Mouse (Mus musculus) forebrain, embryonic 10.5 days (tissue): ENCODE data around the gene Btbd9. TPM values are rescaled to one million over a fixed set of nuclear protein-coding genes. Genes with fewer than 3 reads are reported as not detected.
A peak's percentile ranks its signal among the peaks of the same experiment; 100 is the strongest.

Experiments used
- DNase-seq: peaks from one replicate; pipeline ENCODE4 v3.0.0-alpha.2; 2017; ENCODE audit warnings: low spot score; ENCODE audit errors: extremely low spot score
- H3K27ac ChIP-seq: fragments of 300-500 bp; sonication (generic); 2 replicates; pipeline ENCODE4 v1.5.1; 2016; ENCODE audit warnings: mild to moderate bottlenecking
- H3K27me3 ChIP-seq: fragments of 300-500 bp; sonication (generic); 2 replicates; pipeline ENCODE4 v1.6.1; 2016; ENCODE audit warnings: mild to moderate bottlenecking; ENCODE audit not compliant: poor library complexity, severe bottlenecking
- H3K36me3 ChIP-seq: fragments of 300-500 bp; sonication (generic); replicated peaks from 2 replicates; pipeline ENCODE4 v1.6.1; 2016; ENCODE audit warnings: mild to moderate bottlenecking, moderate library complexity
- H3K4me1 ChIP-seq: fragments of 300-500 bp; sonication (generic); 2 replicates; pipeline ENCODE4 v1.6.1; 2016
- H3K4me3 ChIP-seq: fragments of 300-500 bp; sonication (generic); 2 replicates; pipeline ENCODE4 v1.5.1; 2016; ENCODE audit warnings: mild to moderate bottlenecking, moderate library complexity
- H3K9me3 ChIP-seq: fragments of 300-500 bp; sonication (generic); 2 replicates; pipeline ENCODE4 v1.6.1; 2016; ENCODE audit warnings: mild to moderate bottlenecking, moderate library complexity
- WGBS: fragments of 180-500 bp; shearing (Covaris S2); methylation state at CpG from one replicate; pipeline ENCODE4 v1.1.7; 2016; 5-methylcytosine and 5-hydroxymethylcytosine counted together
- polyA plus RNA-seq: library from polyadenylated mRNA; unstranded; fragments of >200 nt; fragmentation: Nextera tagmentation; extraction: Ambion mirVana; gene quantifications from 2 replicates; pipeline ENCODE4 v1.2.1, GENCODE M21; 2016

The Btbd9 gene
- polyA plus RNA-seq, 1 experiment from 2014 or later: 57.8 TPM

- Histone ChIP-seq H3K27ac (no peak overlapping the region), H3K4me3 (no peak overlapping the region), H3K4me1 (peaks cover 71% of the 10 kb centered on the region), H3K36me3 (peaks cover 47% of the 10 kb centered on the region), H3K27me3 (peaks cover 9% of the 10 kb centered on the region; the same call in 1 of the 2 replicates), H3K9me3 (no peaks in the 10 kb centered on the region)
- no peak for DNase-seq
- WGBS: 86% methylated on average over 11 of the region's 11 CpGs
Measured at GRCm38 (mm10) chr17:30194629-30195445, 381.5 kb downstream of the Btbd9 start.

DNA sequence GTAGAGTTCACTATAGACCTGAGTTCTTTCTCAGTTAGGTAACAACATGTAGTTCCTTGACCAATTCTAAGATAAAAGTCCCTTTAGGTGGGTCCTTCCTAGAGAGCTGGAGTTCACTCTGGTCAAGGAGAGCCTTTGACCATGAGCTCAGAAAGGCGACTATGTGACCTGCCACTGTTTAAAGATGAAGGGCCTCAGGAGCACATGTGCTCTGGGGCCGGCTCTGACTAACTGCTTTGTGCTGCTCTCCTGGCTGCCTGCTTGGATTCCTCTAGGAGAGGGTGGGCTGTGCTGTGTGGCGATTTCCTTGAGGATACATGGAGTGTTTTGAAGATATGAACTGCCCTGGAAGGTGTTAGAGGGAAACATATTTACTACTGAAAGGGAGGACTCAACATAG lies 382.2 kb downstream of the Btbd9 start:
- Histone ChIP-seq H3K4me3 (no peak overlapping the region), H3K27ac (no peak overlapping the region), H3K9me3 (no peaks in the 10 kb centered on the region), H3K27me3 (peaks cover 9% of the 10 kb centered on the region; the same call in 1 of the 2 replicates), H3K36me3 (peaks cover 47% of the 10 kb centered on the region), H3K4me1 (peaks cover 74% of the 10 kb centered on the region)
- WGBS: 80% methylated on average over 3 of the region's 3 CpGs
- DNase-seq: no peak

GRCm38 (mm10) chr17:30193615-30194014 lies 382.7 kb downstream of the Btbd9 start:
- Histone ChIP-seq H3K4me3 (no peak overlapping the region), H3K36me3 (peaks cover 47% of the 10 kb centered on the region), H3K9me3 (no peaks in the 10 kb centered on the region), H3K27ac (no peak overlapping the region), H3K4me1 (peaks cover 74% of the 10 kb centered on the region), H3K27me3 (peaks cover 9% of the 10 kb centered on the region; the same call in 1 of the 2 replicates)
- DNase-seq: no peak
- 85% methylated on average over 2 of the region's 2 CpGs for WGBS

DNA sequence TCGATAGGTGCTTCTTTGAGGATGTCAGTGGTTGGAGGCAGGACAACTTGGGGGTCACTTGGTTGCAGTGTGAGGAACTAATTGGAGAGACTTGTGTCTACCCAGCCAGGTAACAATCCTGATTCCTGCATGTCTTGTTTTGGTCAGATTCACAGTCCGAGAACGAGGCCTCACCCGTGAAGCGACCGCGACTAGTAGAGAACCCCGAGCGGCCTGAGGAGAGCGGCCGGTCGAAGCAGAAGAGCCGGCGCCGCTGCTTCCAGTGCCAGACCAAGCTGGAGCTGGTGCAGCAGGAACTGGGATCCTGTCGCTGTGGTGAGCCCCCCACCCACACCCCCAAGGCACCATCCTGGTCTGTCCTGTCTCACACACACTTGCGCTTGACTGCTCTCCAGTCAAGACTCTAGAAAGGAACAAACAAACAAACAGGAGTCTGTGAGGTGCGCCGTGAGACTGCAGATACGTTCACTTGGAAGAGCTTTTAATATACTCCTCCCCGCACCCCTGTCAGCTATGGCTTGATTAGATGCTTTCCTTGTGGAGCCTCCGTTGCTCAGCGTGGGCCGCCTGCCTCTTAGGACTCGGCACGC lies 383.8 kb downstream of the Btbd9 start:
- WGBS: 94% methylated on average over 26 of the region's 26 CpGs
- no peak overlapping the region for H3K27ac ChIP-seq
- peaks cover 9% of the 10 kb centered on the region; the same call in 1 of the 2 replicates for H3K27me3 ChIP-seq
- no peaks in the 10 kb centered on the region for H3K9me3 ChIP-seq
- DNase-seq: no peak
- peaks cover 39% of the 10 kb centered on the region for H3K36me3 ChIP-seq
- peaks cover 77% of the 10 kb centered on the region for H3K4me1 ChIP-seq
- no peak overlapping the region for H3K4me3 ChIP-seq

GRCm38 (mm10) chr17:30191097-30191640 lies 385.1 kb downstream of the Btbd9 start:
- Histone ChIP-seq H3K27me3 (peaks cover 9% of the 10 kb centered on the region; the same call in 1 of the 2 replicates), H3K9me3 (no peaks in the 10 kb centered on the region), H3K4me1 (peaks cover 73% of the 10 kb centered on the region), H3K36me3 (peaks cover 37% of the 10 kb centered on the region), H3K4me3 (no peak overlapping the region), H3K27ac (no peak overlapping the region)
- no peak for DNase-seq
- WGBS: 81% methylated on average over 11 of the region's 11 CpGs

DNA sequence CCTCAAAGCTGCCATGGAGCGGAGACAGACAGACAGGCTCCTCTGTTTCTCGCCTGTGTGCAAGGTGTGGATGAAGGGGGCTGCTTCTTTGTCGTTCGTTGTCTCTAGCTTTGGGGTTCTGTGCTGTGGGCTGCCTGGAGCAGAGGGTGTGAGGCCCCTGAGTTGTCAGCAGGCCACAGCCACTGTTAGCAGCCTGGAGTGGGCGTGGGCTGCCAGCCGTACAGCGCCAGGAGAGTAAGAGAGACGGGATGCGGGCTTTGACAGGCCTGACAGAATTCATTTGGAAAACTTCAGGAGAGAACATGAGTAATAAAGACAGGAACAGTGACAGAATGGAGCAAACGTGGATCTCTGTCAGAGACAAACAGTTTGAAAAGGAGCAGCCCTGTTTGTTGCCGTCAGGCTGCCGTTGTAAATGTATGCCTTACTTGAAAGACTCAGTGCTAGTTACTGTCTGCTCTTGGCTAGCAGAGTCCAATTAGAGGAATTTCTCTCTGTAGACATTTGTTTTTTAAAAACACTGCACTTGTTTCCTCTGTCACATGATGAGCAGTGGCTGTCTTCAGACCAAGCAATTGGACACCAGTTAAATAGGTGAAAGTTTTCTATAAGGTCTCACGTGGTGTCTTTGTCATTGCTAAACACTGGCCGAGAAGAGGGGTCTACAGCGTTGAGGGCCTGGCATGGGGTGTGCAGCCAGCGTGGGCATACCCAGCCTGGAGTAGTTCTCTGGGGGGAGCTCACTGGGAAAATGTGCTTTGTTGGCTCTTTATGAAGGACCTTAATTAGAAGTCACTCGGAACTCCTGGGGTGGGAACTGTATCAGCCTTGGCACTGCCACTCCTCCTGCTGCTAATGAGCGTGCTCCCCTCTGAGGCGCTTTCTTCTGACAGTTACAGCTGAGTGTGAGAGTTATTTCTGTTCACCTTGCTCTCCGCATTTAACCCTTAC lies 388.0 kb downstream of the Btbd9 start:
- H3K4me1 ChIP-seq: peaks cover 54% of the 10 kb centered on the region
- H3K27ac ChIP-seq: peak overlapping the region; percentile 67
- H3K36me3 ChIP-seq: peaks cover 22% of the 10 kb centered on the region
- H3K4me3 ChIP-seq: peak overlapping the region; percentile 15; the same call in 1 of the 2 replicates
- peak; percentile 48 for DNase-seq
- no peaks in the 10 kb centered on the region for H3K9me3 ChIP-seq
- peaks cover 9% of the 10 kb centered on the region; the same call in 1 of the 2 replicates for H3K27me3 ChIP-seq
- WGBS: 34% methylated on average over 20 of the region's 20 CpGs

DNA sequence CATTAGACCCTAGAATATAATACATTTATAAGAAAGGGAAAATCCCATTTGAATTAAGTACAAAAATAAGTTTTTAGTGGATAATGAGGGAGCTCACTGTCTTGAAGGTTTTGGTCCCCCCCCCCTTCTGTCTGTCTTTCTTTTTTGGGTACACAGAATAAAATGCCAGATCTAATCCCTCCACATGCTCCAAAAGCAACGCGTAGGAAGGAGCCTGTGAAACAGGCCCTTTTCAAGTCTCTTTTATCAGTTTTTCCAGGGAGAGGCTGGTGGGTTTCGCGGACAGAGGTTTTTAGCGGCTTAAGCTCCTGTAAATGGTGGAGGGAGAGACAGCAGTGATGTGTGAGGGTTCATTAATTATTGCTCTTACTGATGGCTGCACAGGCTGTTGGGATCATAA lies 388.7 kb downstream of the Btbd9 start:
- Histone ChIP-seq H3K4me1 (peaks cover 54% of the 10 kb centered on the region), H3K27me3 (peaks cover 9% of the 10 kb centered on the region; the same call in 1 of the 2 replicates), H3K4me3 (no peak overlapping the region), H3K27ac (peak overlapping the region; percentile 67), H3K36me3 (peaks cover 15% of the 10 kb centered on the region), H3K9me3 (no peaks in the 10 kb centered on the region)
- WGBS: 49% methylated on average over 5 of the region's 5 CpGs
- no peak for DNase-seq

GRCm38 (mm10) chr17:30187154-30187553 lies 389.1 kb downstream of the Btbd9 start:
- no peak overlapping the region for H3K4me3 ChIP-seq

GRCm38 (mm10) chr17:30183561-30183960 lies 392.7 kb downstream of the Btbd9 start:
- no peak overlapping the region for H3K4me3 ChIP-seq
- no peaks in the 10 kb centered on the region for H3K27me3 ChIP-seq
- WGBS: 98% methylated on average over 6 of the region's 6 CpGs
- peaks cover 8% of the 10 kb centered on the region for H3K36me3 ChIP-seq
- DNase-seq: no peak
- H3K27ac ChIP-seq: no peak overlapping the region
- peaks cover 20% of the 10 kb centered on the region for H3K4me1 ChIP-seq
- no peaks in the 10 kb centered on the region for H3K9me3 ChIP-seq

More at GRCm38 (mm10) chr17:30187154-30187553, 389.1 kb downstream of the Btbd9 start:
- H3K27ac ChIP-seq: no peak overlapping the region
- H3K36me3 ChIP-seq: peaks cover 11% of the 10 kb centered on the region
- no peaks in the 10 kb centered on the region for H3K9me3 ChIP-seq
- H3K27me3 ChIP-seq: peaks cover 9% of the 10 kb centered on the region; the same call in 1 of the 2 replicates
- DNase-seq: no peak
- peaks cover 54% of the 10 kb centered on the region for H3K4me1 ChIP-seq
- WGBS: 89% methylated on average over 6 of the region's 6 CpGs

DNA sequence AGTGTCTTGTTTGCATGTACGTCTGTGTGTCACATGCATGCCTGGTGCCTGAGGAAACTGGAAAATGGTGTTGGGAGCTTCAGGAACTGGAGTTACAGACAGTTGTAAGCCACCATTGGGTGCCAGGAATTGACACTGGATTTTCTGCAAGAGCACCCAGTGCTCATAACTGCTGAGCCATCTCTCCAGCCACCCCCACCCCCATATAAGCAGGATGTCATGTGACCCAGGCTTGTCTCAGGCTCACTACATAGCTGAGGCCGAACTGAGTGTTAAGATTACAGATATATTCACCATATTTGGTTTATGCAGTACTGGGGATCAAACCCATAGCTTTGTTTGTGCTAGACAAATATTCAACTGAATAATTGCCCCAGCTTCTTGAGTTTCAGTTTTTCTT lies 394.2 kb downstream of the Btbd9 start:
- no peak for DNase-seq
- 91% methylated on average over 2 of the region's 2 CpGs for WGBS

GRCm38 (mm10) chr17:30181554-30181953 lies 394.7 kb downstream of the Btbd9 start:
- no peak overlapping the region for H3K4me3 ChIP-seq
- no peak for DNase-seq
- peaks cover under 1% of the 10 kb centered on the region; the same call in 1 of the 2 replicates for H3K4me1 ChIP-seq
- H3K9me3 ChIP-seq: no peaks in the 10 kb centered on the region
- no peak overlapping the region for H3K27ac ChIP-seq
- H3K27me3 ChIP-seq: no peaks in the 10 kb centered on the region
- peaks cover 22% of the 10 kb centered on the region for H3K36me3 ChIP-seq
- WGBS: 89% methylated on average over 4 of the region's 4 CpGs

More for the DNA sequence above, 394.2 kb downstream of the Btbd9 start:
- Histone ChIP-seq H3K4me3 (no peak overlapping the region), H3K4me1 (peaks cover 5% of the 10 kb centered on the region), H3K27me3 (no peaks in the 10 kb centered on the region), H3K27ac (no peak overlapping the region), H3K36me3 (peaks cover 22% of the 10 kb centered on the region), H3K9me3 (no peaks in the 10 kb centered on the region)

DNA sequence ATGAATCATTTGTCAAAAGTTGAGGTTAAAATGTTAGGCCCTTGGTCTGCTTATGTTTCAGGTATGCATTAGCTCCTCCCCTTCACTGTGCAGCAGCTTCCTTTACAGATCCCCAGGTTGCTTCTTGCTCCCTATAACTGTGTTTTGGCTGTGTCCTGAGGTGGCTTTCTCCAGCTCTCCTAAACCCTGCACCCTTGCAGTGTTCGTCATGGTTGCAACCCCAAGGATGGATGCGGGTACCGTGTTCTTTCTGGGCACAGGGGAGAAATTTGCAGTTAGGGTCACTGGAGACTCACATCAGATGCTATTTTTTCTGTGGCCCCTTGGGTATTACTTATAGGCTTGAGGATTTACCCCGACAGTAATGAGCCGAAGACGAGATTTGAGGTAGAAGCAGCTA lies 396.1 kb downstream of the Btbd9 start:
- Histone ChIP-seq H3K27me3 (no peaks in the 10 kb centered on the region), H3K27ac (no peak overlapping the region), H3K9me3 (no peaks in the 10 kb centered on the region), H3K4me3 (no peak overlapping the region), H3K4me1 (no peaks in the 10 kb centered on the region), H3K36me3 (peaks cover 20% of the 10 kb centered on the region)
- DNase-seq: no peak
- WGBS: 92% methylated on average over 6 of the region's 6 CpGs
